Mouse (Mus musculus) olfactory bulb, adult 2 months (tissue): ENCODE results near the gene Gm47995.

Source experiments
- CTCF ChIP-seq: fragments of 200-500 bp; IDR thresholded peaks from 2 replicates; pipeline ENCODE4 v1.5.1; 2012; ENCODE audit warnings: low read depth, mild to moderate bottlenecking, low read length, moderate library complexity; ENCODE audit not compliant: insufficient read depth
- POLR2A ChIP-seq: fragments of 200-500 bp; IDR thresholded peaks from 2 replicates; pipeline ENCODE4 v1.6.1; 2012; ENCODE audit warnings: mild to moderate bottlenecking, low read depth, low read length, moderate library complexity; ENCODE audit not compliant: insufficient read depth

GRCm38 (mm10) chr1:151214862-151215261 lies 16.6 kb downstream of the Gm47995 start:
- TF ChIP-seq CTCF (no peak), POLR2A (no peak)
